7 mouse cellular contexts compared by ENCODE assay signal in the genomic region with DNA sequence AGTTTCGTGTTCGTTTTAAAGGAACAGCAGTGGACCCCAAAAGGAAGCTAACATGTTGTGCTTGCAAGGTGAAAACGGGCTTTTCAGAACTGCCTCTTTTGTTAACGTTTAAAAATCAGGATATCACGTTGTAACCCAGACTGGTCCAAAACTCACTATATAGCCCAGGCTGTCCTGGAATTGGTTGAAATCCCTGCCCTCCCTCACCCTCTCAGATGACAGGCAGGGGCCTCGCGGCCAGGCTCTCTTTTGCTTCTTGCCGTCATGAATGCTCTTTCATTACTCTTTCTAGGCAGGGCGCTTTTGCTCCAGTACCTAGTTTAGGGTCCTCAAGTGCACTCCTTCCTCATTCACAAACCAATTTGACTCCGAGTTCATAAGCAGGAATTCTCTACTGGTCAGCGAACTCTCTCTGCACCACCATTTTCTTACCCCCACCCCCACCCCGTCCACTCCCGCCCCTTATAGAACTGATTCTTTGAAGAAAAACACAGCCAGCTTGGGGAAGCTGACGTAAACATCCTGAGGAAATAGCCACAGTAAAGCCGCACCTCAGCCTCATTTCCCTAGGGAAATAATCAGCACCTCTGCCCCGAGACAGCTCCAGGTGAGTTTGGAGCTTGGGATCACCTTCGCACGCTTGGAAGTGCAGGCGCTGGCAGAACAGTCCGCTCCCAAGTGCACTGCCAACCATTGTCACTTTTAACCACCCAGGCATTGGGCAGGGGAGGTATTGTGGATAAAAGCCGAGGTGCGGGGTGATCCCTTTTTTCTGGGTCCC. TPM values are rescaled to one million over a fixed set of nuclear protein-coding genes. Genes with fewer than 3 reads are reported as not detected.
A peak's percentile ranks its signal among the peaks of the same experiment; 100 is the strongest.
DNase-seq lines count a peak whose midpoint lies in the region; ATAC-seq lines count a peak whose summit lies in the region.

No protein-coding gene starts in this region.

- no peaks in the 10 kb centered on the region for H3K9me3 ChIP-seq in heart, embryonic 14.5 days (ENCODE audit: control insufficient read depth, low read length)
- no peaks in the 10 kb centered on the region for H3K9me3 ChIP-seq in limb, embryonic 12.5 days
- no peaks in the 10 kb centered on the region for H3K9me3 ChIP-seq in neural tube, embryonic 12.5 days

- H3K4me2 ChIP-seq in heart, embryonic 14.5 days (ENCODE audit: low read length): peak overlapping the region; percentile 80
- peak overlapping the region; percentile 72 for H3K4me2 ChIP-seq in limb, embryonic 12.5 days
- H3K4me2 ChIP-seq in neural tube, embryonic 12.5 days (replicated peaks): peak overlapping the region; percentile 96

- no peak for ATAC-seq in heart, embryonic 14.5 days (ENCODE audit: insufficient number of reproducible peaks, insufficient read depth, low FRiP score, low read depth)
- ATAC-seq in limb, embryonic 12.5 days (ENCODE audit: insufficient number of reproducible peaks, insufficient read depth, low FRiP score, low TSS enrichment, low read depth): no peak
- no peak for ATAC-seq in neural tube, embryonic 12.5 days (ENCODE audit: low FRiP score, low read depth)

- peaks cover 12 to 20% of the 10 kb centered on the region in 2 experiments for H3K4me1 ChIP-seq in heart, embryonic 14.5 days (ENCODE audit: control insufficient read depth in 2 of 2, insufficient read depth in 2 of 2, low read length in 2 of 2)
- peaks cover 24% of the 10 kb centered on the region for H3K4me1 ChIP-seq in limb, embryonic 12.5 days (replicated peaks)
- peaks cover 21% of the 10 kb centered on the region for H3K4me1 ChIP-seq in neural tube, embryonic 12.5 days

- peak overlapping the region; percentile 55 to 63 for H3K27ac ChIP-seq in heart, embryonic 14.5 days (replicated peaks in 1 of 2; ENCODE audit: control insufficient read depth in 1 of 2, insufficient read depth in 1 of 2, low read depth in 2 of 2, low read length in 2 of 2)
- H3K27ac ChIP-seq in limb, embryonic 12.5 days: peak overlapping the region; percentile 100
- H3K27ac ChIP-seq in neural tube, embryonic 12.5 days: peak overlapping the region; percentile 100

- peaks cover 13% of the 10 kb centered on the region for H3K36me3 ChIP-seq in heart, embryonic 14.5 days (ENCODE audit: control insufficient read depth, insufficient read depth, low read length)
- peaks cover 16% of the 10 kb centered on the region for H3K36me3 ChIP-seq in limb, embryonic 12.5 days
- H3K36me3 ChIP-seq in neural tube, embryonic 12.5 days: peaks cover 16% of the 10 kb centered on the region

- H3K9ac ChIP-seq in heart, embryonic 14.5 days (ENCODE audit: low read length): peak overlapping the region; percentile 62
- H3K9ac ChIP-seq in limb, embryonic 12.5 days (replicated peaks): peak overlapping the region; percentile 80
- peak overlapping the region; percentile 100 for H3K9ac ChIP-seq in neural tube, embryonic 12.5 days

- H3K4me3 ChIP-seq in heart, embryonic 14.5 days (ENCODE audit: control insufficient read depth in 1 of 2, insufficient read depth in 1 of 2, low read depth in 1 of 2, low read length in 2 of 2): peak overlapping the region; percentile 53 to 95
- H3K4me3 ChIP-seq in limb, embryonic 12.5 days (replicated peaks): peak overlapping the region; percentile 100
- H3K4me3 ChIP-seq in neural tube, embryonic 12.5 days: peak overlapping the region; percentile 100

- WGBS in heart, embryonic 14.5 days: 3% methylated on average over 22 of the region's 22 CpGs
- WGBS in limb, embryonic 12.5 days: 1% methylated on average over 22 of the region's 22 CpGs
- 1% methylated on average over 22 of the region's 22 CpGs for WGBS in neural tube, embryonic 12.5 days

- H3K27me3 ChIP-seq in heart, embryonic 14.5 days (ENCODE audit: control insufficient read depth, insufficient read depth, low read length): no peaks in the 10 kb centered on the region
- no peaks in the 10 kb centered on the region for H3K27me3 ChIP-seq in limb, embryonic 12.5 days
- H3K27me3 ChIP-seq in neural tube, embryonic 12.5 days (replicated peaks): no peaks in the 10 kb centered on the region

- DNase-seq in 3T3-L1 (ENCODE audit: low read depth, low spot score): peak; percentile 22
- peak; percentile 10 to 15 for DNase-seq in B cell, adult 2 months
- peak; percentile 65 to 73 for DNase-seq in cerebellum, postnatal 10 days
- DNase-seq in ovary, postnatal 36 days (ENCODE audit: low spot score): no peak

RNA-seq across cellular contexts. Expression of a gene that starts 2.0 kb away (rescaled TPM):
- polyA plus RNA-seq in heart, embryonic 14.5 days (2014; fragmentation: Nextera tagmentation; extraction: Ambion mirVana): 8.7 and 10.3 TPM in 2 replicates
- 48.1 and 48.4 TPM in 2 replicates for polyA plus RNA-seq in limb, embryonic 12.5 days (2016; fragmentation: Nextera tagmentation; extraction: Ambion mirVana)
- 42.9 and 44.0 TPM in 2 replicates for polyA plus RNA-seq in neural tube, embryonic 12.5 days (2016; fragmentation: Nextera tagmentation; extraction: Ambion mirVana)
